Mouse (Mus musculus) midbrain, embryonic 16.5 days (tissue): Measurements from ENCODE around the gene Amotl2. TPM values are rescaled to one million over a fixed set of nuclear protein-coding genes. Genes with fewer than 3 reads are reported as not detected.

Experiments
- ATAC-seq: fragments of 200-750 bp; cut with Nextera tagmentation; 2 replicates; pipeline ENCODE4 v1.8.0; 2017; ENCODE audit warnings: moderate TSS enrichment
- H3K27ac ChIP-seq: fragments of 300-500 bp; sonication (generic); 2 replicates; pipeline ENCODE4 v1.5.1; 2014; ENCODE audit warnings: mild to moderate bottlenecking, low read length, mixed read lengths
- H3K27me3 ChIP-seq: fragments of 300-500 bp; sonication (generic); 2 replicates; pipeline ENCODE4 v1.6.1; 2014; ENCODE audit warnings: low read depth, low read length, mixed read lengths; ENCODE audit not compliant: control insufficient read depth, insufficient read depth
- H3K36me3 ChIP-seq: fragments of 300-500 bp; sonication (generic); 2 replicates; pipeline ENCODE4 v1.6.1; 2014; ENCODE audit warnings: mild to moderate bottlenecking, low read length, moderate library complexity, mixed read lengths; ENCODE audit not compliant: control insufficient read depth, insufficient read depth
- H3K4me1 ChIP-seq: fragments of 300-500 bp; sonication (generic); 2 replicates; pipeline ENCODE4 v1.6.1; 2014; ENCODE audit warnings: mild to moderate bottlenecking, low read length, mixed read lengths; ENCODE audit not compliant: control insufficient read depth, insufficient read depth
- H3K4me2 ChIP-seq: fragments of 300-500 bp; sonication (generic); 2 replicates; pipeline ENCODE4 v1.6.1; 2014; ENCODE audit warnings: mild to moderate bottlenecking, low read length, mixed read lengths
- H3K4me3 ChIP-seq: fragments of 300-500 bp; sonication (generic); 2 replicates; pipeline ENCODE4 v1.5.1; 2014; ENCODE audit warnings: low read depth, mild to moderate bottlenecking, low read length, moderate library complexity, mixed read lengths
- H3K9ac ChIP-seq: fragments of 300-500 bp; sonication (generic); 2 replicates; pipeline ENCODE4 v1.6.1; 2014; ENCODE audit warnings: low read depth, low read length, mixed read lengths
- H3K9me3 ChIP-seq: fragments of 300-500 bp; sonication (generic); replicated peaks from 2 replicates; pipeline ENCODE4 v1.6.1; 2014; ENCODE audit warnings: mild to moderate bottlenecking, low read length, mixed read lengths; ENCODE audit not compliant: control insufficient read depth, poor library complexity, severe bottlenecking
- WGBS: fragments of 180-500 bp; shearing (Covaris S2); extraction: QIAGEN DNeasy Blood & Tissue Kit; methylation state at CpG from one replicate; pipeline ENCODE4 v1.1.7; 2014; 5-methylcytosine and 5-hydroxymethylcytosine counted together
- polyA plus RNA-seq: library from polyadenylated mRNA; unstranded; fragments of >200 nt; fragmentation: Nextera tagmentation; extraction: Ambion mirVana; gene quantifications from 2 replicates; pipeline ENCODE4 v1.2.1, GENCODE M21; 2015

The Amotl2 gene
- polyA plus RNA-seq, 1 experiment from 2014 or later: 58.4 TPM

DNA sequence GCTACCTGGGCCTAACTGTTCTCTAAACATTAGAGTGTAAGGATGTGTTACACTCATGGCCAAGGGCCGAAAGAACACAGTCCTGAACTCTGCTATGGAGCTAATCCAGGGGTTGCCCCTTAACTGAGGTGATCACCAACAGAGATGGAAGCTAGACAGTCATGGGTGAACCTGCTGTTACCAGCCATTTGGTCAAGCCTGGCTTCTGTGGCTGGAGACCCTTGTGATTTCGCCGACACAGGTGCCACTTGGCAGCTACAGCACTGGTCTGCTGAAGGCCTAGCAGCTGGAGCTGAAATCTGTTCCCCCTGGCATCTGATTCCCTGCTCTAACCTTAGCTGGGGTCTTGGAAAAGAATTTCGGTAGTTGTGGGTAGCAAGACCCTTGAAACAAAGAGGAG is 6.3 kb downstream of the Amotl2 start:
- Histone ChIP-seq H3K4me1 (peaks cover 66% of the 10 kb centered on the region), H3K4me3 (0 out of 2 replicates have a peak overlapping the region, but pooled peaks have one; percentile 87), H3K36me3 (peaks cover 28% of the 10 kb centered on the region), H3K4me2 (peak overlapping the region; percentile 96), H3K27me3 (no peaks in the 10 kb centered on the region), H3K9ac (peak overlapping the region; percentile 98; the same call in 1 of the 2 replicates), H3K9me3 (no peaks in the 10 kb centered on the region), H3K27ac (no peak overlapping the region)
- no peak for ATAC-seq
- 83% methylated on average over 4 of the region's 4 CpGs for WGBS

DNA sequence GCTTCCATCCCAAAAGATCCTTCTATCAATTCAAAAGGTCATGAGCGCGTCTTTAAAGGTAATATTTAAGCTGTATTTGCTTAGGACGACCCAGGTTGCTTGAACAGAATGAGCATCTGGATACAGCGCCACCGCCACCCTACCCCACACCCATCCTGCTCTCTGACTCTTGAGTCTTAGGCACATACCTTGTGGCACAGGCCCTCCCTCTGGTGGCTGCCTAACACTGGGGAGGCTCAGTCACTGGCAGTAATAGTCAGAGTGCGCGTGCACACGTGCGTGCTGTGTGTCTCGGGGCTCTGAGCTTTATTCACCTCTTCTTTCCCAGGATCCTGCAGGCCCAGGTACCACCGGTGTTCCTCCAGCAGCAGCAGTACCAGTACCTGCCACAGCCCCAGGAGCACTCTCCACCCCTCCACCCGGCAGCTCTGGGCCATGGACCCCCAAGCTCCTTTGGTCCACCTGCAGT is 6.8 kb downstream of the Amotl2 start:
- 79% methylated on average over 12 of the region's 12 CpGs for WGBS
- no peak overlapping the region for H3K4me2 ChIP-seq
- H3K9ac ChIP-seq: no peak overlapping the region
- no peaks in the 10 kb centered on the region for H3K9me3 ChIP-seq
- ATAC-seq: no peak
- no peak overlapping the region for H3K4me3 ChIP-seq
- H3K27ac ChIP-seq: peak overlapping the region; percentile 61; the same call in 1 of the 2 replicates
- peaks cover 66% of the 10 kb centered on the region for H3K4me1 ChIP-seq
- no peaks in the 10 kb centered on the region for H3K27me3 ChIP-seq
- peaks cover 31% of the 10 kb centered on the region for H3K36me3 ChIP-seq

GRCm38 (mm10) chr9:102723990-102724461 is 7.6 kb downstream of the Amotl2 start:
- Histone ChIP-seq H3K4me1 (peaks cover 66% of the 10 kb centered on the region), H3K27ac (peak overlapping the region; percentile 61; the same call in 1 of the 2 replicates), H3K9ac (no peak overlapping the region), H3K27me3 (no peaks in the 10 kb centered on the region), H3K36me3 (peaks cover 38% of the 10 kb centered on the region), H3K4me2 (no peak overlapping the region), H3K9me3 (no peaks in the 10 kb centered on the region), H3K4me3 (no peak overlapping the region)
- 11% methylated on average over 4 of the region's 4 CpGs for WGBS
- peak; percentile 85 for ATAC-seq

DNA sequence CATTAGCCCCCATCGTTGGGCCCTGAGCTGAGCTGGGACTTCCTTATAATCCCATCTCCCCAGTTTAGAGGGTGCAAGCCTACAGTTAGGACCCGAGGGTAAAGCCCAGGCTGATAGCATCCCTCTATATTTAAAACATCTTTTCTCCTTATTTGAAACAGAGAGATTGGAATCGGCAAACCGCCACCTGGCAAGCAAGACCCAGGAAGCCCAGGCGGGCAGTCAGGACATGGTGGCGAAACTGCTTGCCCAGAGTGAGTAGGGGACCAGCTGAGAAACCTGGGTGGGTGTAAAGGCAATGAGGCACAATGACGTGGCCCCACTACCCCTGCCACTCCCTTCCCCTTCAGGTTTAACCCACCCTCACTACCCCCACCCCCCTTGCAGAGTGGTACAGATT is 8.5 kb downstream of the Amotl2 start:
- Histone ChIP-seq H3K9ac (no peak overlapping the region), H3K27me3 (no peaks in the 10 kb centered on the region), H3K4me1 (peaks cover 64% of the 10 kb centered on the region), H3K36me3 (peaks cover 47% of the 10 kb centered on the region), H3K27ac (no peak overlapping the region; the same call in 1 of the 2 replicates), H3K4me2 (no peak overlapping the region), H3K9me3 (no peaks in the 10 kb centered on the region), H3K4me3 (no peak overlapping the region)
- WGBS: 76% methylated on average over 7 of the region's 7 CpGs
- no peak for ATAC-seq

- no peaks in the 10 kb centered on the region for H3K27me3 ChIP-seq
- 2% methylated on average over 20 of the region's 22 CpGs for WGBS
- H3K9me3 ChIP-seq: no peaks in the 10 kb centered on the region
- peaks cover 52% of the 10 kb centered on the region for H3K4me1 ChIP-seq
- peak overlapping the region; percentile 74 for H3K27ac ChIP-seq
- ATAC-seq: peak; percentile 26; the same call in 1 of the 2 replicates
- H3K9ac ChIP-seq: no peak overlapping the region
- peak overlapping the region; percentile 38 for H3K4me2 ChIP-seq
- no peak overlapping the region for H3K4me3 ChIP-seq
- H3K36me3 ChIP-seq: peaks cover 52% of the 10 kb centered on the region
These were observed 9.6 kb downstream of the Amotl2 start for GRCm38 (mm10) chr9:102725958-102726654.

- Histone ChIP-seq H3K9me3 (no peaks in the 10 kb centered on the region), H3K4me3 (no peak overlapping the region), H3K36me3 (peaks cover 59% of the 10 kb centered on the region), H3K27me3 (no peaks in the 10 kb centered on the region), H3K27ac (peak overlapping the region; percentile 74), H3K4me1 (peaks cover 45% of the 10 kb centered on the region), H3K4me2 (no peak overlapping the region; the same call in 1 of the 2 replicates), H3K9ac (no peak overlapping the region)
- WGBS: 64% methylated on average over 3 of the region's 3 CpGs
- ATAC-seq: no peak
These were observed 10.3 kb downstream of the Amotl2 start for GRCm38 (mm10) chr9:102726811-102727210.

GRCm38 (mm10) chr9:102727662-102728468 is 11.4 kb downstream of the Amotl2 start:
- Histone ChIP-seq H3K27ac (no peak overlapping the region; the same call in 1 of the 2 replicates), H3K9me3 (no peaks in the 10 kb centered on the region), H3K4me3 (no peak overlapping the region), H3K36me3 (peaks cover 69% of the 10 kb centered on the region), H3K27me3 (no peaks in the 10 kb centered on the region), H3K4me1 (peaks cover 35% of the 10 kb centered on the region), H3K4me2 (no peak overlapping the region), H3K9ac (no peak overlapping the region)
- WGBS: 89% methylated on average over 25 of the region's 25 CpGs
- ATAC-seq: no peak

DNA sequence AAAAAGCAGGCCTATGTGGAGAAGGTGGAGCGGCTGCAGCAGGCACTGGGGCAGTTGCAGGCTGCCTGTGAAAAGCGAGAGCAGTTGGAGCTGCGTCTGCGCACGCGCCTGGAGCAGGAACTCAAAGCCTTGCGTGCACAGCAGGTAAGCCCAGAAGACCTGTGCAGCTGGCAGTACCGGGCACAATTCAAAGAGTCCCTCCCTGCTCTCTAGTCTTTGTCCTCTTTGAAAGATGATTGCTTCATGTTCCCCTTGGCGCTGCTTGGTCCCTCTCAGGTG is 11.9 kb downstream of the Amotl2 start:
- H3K36me3 ChIP-seq: peaks cover 68% of the 10 kb centered on the region
- ATAC-seq: no peak
- WGBS: 90% methylated on average over 6 of the region's 9 CpGs
- no peaks in the 10 kb centered on the region for H3K27me3 ChIP-seq
- no peaks in the 10 kb centered on the region for H3K9me3 ChIP-seq
- H3K4me1 ChIP-seq: peaks cover 31% of the 10 kb centered on the region
- no peak overlapping the region for H3K4me3 ChIP-seq
- no peak overlapping the region for H3K4me2 ChIP-seq
- H3K27ac ChIP-seq: no peak overlapping the region; the same call in 1 of the 2 replicates
- no peak overlapping the region for H3K9ac ChIP-seq
